Mouse (Mus musculus) retina, embryonic 14.5 days (tissue): ENCODE measurements at regions not wholly inside any gene's neighbourhood (a gene's known extent, or its start where the extent isn't known, plus 50 kb on each side); places are given as distances from the start of the nearest gene placed in this dataset.

Experiments used
- DNase-seq: peaks from one replicate; pipeline ENCODE4 v3.0.0-alpha.2; 2015; ENCODE audit warnings: low spot score

DNA sequence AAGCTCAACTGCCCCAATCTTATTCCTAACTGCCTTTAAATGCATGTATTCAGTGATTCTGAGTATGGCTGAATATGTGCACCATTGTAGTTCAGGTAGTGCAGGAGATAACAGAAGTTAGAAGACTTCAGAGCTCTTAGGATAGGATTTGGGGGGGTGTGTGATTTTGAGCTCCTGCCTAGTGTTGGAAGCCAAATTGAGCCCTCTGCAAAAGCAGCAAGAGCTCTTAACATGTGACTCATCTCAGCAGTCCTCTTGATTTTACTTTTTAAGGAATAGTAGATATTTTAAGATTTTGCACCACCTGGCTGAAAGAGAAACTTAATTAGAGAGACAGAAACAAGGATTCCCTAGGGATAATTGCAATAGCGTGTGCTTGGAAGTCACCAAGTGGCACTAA, 277.3 kb upstream of the Gm597 start:
- DNase-seq, result no peak

DNA sequence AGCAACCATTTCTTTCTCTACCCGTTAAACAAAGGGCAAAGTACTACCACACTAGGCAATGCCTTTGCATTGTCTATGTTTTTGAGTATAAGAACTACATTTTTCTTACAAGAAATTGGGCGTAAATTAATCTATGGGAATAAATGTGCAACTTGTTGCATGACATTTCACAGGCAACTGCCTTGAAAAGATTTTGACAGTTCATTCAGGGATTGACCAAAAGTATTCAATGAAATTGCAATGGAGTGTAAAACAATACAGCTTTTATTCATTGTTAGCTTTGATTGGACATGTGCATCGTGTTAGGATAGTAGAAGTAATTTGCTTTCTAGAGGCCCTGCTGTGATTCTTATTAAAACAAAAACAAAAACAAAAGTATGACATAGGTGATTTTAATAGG, 233.7 kb upstream of the Gm597 start:
- peak; percentile 56 for DNase-seq

DNA sequence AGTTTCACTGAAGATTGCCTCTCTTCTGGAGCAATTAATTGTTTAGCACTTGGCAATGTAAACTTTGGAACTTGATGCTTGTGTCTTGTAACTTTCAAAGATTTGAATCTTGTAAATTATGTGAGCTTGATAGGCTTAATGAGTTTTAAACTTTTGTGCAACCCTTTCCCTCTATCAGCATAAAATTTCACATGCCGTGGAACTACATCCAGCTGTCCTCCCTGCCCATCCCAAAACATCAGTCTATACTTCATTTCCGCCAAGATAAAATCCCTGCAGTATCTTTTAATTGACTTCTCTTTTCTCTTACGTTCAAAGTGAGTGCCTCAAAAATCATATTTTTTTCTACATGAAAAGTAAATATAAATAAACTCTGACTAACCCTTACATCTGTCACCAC, 221.1 kb upstream of the Gm597 start:
- DNase-seq, result no peak

DNA sequence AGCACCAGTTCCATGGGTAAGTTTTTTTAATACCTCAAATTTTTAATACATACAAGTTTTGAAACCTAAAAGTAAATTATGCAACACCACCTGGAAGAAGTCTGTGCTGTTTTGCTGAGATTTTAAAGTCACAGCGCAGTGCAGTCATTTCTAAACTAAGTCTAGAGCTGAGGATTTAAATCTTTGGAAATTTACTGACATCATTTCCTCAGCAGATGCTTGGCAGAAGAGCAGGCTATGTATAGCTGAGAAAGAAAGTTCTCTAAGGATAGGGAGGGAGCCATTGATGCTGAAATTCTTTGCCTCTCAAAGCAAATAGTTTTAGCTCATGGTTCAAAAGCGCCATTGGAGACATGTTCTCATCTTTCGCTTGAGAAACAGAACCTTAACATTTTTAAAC, 190.9 kb upstream of the Gm597 start:
- DNase-seq, result no peak
